Mouse (Mus musculus) kidney, postnatal 0 days (tissue): ENCODE measurements around the gene Nsa2. TPM values are rescaled to one million over a fixed set of nuclear protein-coding genes. Genes with fewer than 3 reads are reported as not detected.

Experiments
- ATAC-seq: fragments of 200-750 bp; cut with Nextera tagmentation; replicated peaks from 2 replicates; pipeline ENCODE4 v1.8.0; 2017; ENCODE audit warnings: low read depth, moderate number of reproducible peaks, moderate TSS enrichment, moderate library complexity; ENCODE audit not compliant: low FRiP score
- DNase-seq: peaks from one replicate; pipeline ENCODE4 v3.0.0-alpha.2; 2016; ENCODE audit warnings: low spot score
- H3K27ac ChIP-seq: fragments of 300-500 bp; sonication (generic); 2 replicates; pipeline ENCODE4 v1.5.1; 2014; ENCODE audit warnings: mild to moderate bottlenecking
- H3K27me3 ChIP-seq: fragments of 300-500 bp; sonication (generic); 2 replicates; pipeline ENCODE4 v1.6.1; 2014; ENCODE audit warnings: low read length, mixed read lengths; ENCODE audit not compliant: insufficient read depth
- H3K36me3 ChIP-seq: fragments of 300-500 bp; sonication (generic); 2 replicates; pipeline ENCODE4 v1.6.1; 2014; ENCODE audit warnings: low read length, mixed read lengths; ENCODE audit not compliant: insufficient read depth
- H3K4me1 ChIP-seq: fragments of 300-500 bp; sonication (generic); replicated peaks from 2 replicates; pipeline ENCODE4 v1.6.1; 2014; ENCODE audit warnings: antibody characterized with exemption, low read length, mixed read lengths; ENCODE audit not compliant: insufficient read depth
- H3K4me2 ChIP-seq: fragments of 300-500 bp; sonication (generic); 2 replicates; pipeline ENCODE4 v1.6.1; 2014; ENCODE audit warnings: mild to moderate bottlenecking, low read length, moderate library complexity, mixed read lengths
- H3K4me3 ChIP-seq: fragments of 300-500 bp; sonication (generic); replicated peaks from 2 replicates; pipeline ENCODE4 v1.5.1; 2014; ENCODE audit warnings: low read depth, low read length
- H3K9ac ChIP-seq: fragments of 300-500 bp; sonication (generic); 2 replicates; pipeline ENCODE4 v1.6.1; 2014; ENCODE audit warnings: low read depth, low read length
- H3K9me3 ChIP-seq: fragments of 300-500 bp; sonication (generic); replicated peaks from 2 replicates; pipeline ENCODE4 v1.6.1; 2016; ENCODE audit warnings: low read length, inconsistent platforms, mixed read lengths
- CTCF ChIP-seq: IDR thresholded peaks from 2 replicates; pipeline ENCODE4 v1.5.1; 2016; ENCODE audit warnings: antibody characterized with exemption, low read depth, mild to moderate bottlenecking, moderate library complexity
- WGBS: fragments of 180-500 bp; shearing (Covaris S2); extraction: QIAGEN DNeasy Blood & Tissue Kit; methylation state at CpG from one replicate; pipeline ENCODE4 v1.1.7; 2014; 5-methylcytosine and 5-hydroxymethylcytosine counted together
- polyA plus RNA-seq: library from polyadenylated mRNA; unstranded; fragments of >200 nt; fragmentation: Nextera tagmentation; extraction: Ambion mirVana; gene quantifications from 2 replicates; pipeline ENCODE4 v1.2.1, GENCODE M21; 2015

The Nsa2 gene
- polyA plus RNA-seq, 1 experiment from 2014 or later = 71.0 TPM

- no peak overlapping the region for H3K4me2 ChIP-seq
- no peak for TF ChIP-seq CTCF
- 90% methylated on average over 6 of the region's 6 CpGs for WGBS
Measured at GRCm38 (mm10) chr13:97087421-97087820, 50.3 kb downstream of the Nsa2 start.

GRCm38 (mm10) chr13:97086316-97086715 is 51.4 kb downstream of the Nsa2 start:
- Histone ChIP-seq H3K36me3 (no peaks in the 10 kb centered on the region), H3K4me3 (no peak overlapping the region), H3K4me2 (no peak overlapping the region), H3K9ac (no peak overlapping the region), H3K9me3 (no peaks in the 10 kb centered on the region), H3K27me3 (no peaks in the 10 kb centered on the region), H3K27ac (no peak overlapping the region), H3K4me1 (no peaks in the 10 kb centered on the region)
- TF ChIP-seq CTCF = no peak
- ATAC-seq (no peak), DNase-seq (no peak)
- 73% methylated on average over 9 of the region's 9 CpGs for WGBS

More at GRCm38 (mm10) chr13:97087421-97087820, 50.3 kb downstream of the Nsa2 start:
- Histone ChIP-seq H3K27ac (no peak overlapping the region), H3K9me3 (no peaks in the 10 kb centered on the region), H3K9ac (no peak overlapping the region), H3K36me3 (no peaks in the 10 kb centered on the region), H3K27me3 (no peaks in the 10 kb centered on the region), H3K4me1 (no peaks in the 10 kb centered on the region), H3K4me3 (no peak overlapping the region)
- ATAC-seq (no peak), DNase-seq (no peak)

- whole genome bisulfite sequencing = 92% methylated on average over 7 of the region's 7 CpGs
- DNase-seq (no peak), ATAC-seq (no peak)
- no peak overlapping the region for H3K4me3 ChIP-seq
- no peaks in the 10 kb centered on the region for H3K36me3 ChIP-seq
- no peak overlapping the region for H3K4me2 ChIP-seq
- no peaks in the 10 kb centered on the region for H3K9me3 ChIP-seq
- no peak overlapping the region for H3K27ac ChIP-seq
- no peaks in the 10 kb centered on the region for H3K27me3 ChIP-seq
- no peak overlapping the region for H3K9ac ChIP-seq
- no peak for TF ChIP-seq CTCF
- no peaks in the 10 kb centered on the region for H3K4me1 ChIP-seq
Measured at GRCm38 (mm10) chr13:97082432-97082831, 55.3 kb downstream of the Nsa2 start.

- Histone ChIP-seq H3K9ac (no peak overlapping the region), H3K27me3 (no peaks in the 10 kb centered on the region), H3K9me3 (no peaks in the 10 kb centered on the region), H3K4me2 (no peak overlapping the region), H3K36me3 (no peaks in the 10 kb centered on the region), H3K4me1 (no peaks in the 10 kb centered on the region), H3K27ac (no peak overlapping the region), H3K4me3 (no peak overlapping the region)
- ATAC-seq = no peak
- DNase-seq = no peak
- whole genome bisulfite sequencing = 84% methylated on average over 3 of the region's 3 CpGs
- TF ChIP-seq CTCF = no peak
Measured at GRCm38 (mm10) chr13:97080615-97081014, 57.1 kb downstream of the Nsa2 start.

GRCm38 (mm10) chr13:97080201-97080600 is 57.5 kb downstream of the Nsa2 start:
- Histone ChIP-seq H3K27ac (no peak overlapping the region), H3K9ac (no peak overlapping the region), H3K27me3 (no peaks in the 10 kb centered on the region), H3K4me3 (no peak overlapping the region), H3K36me3 (no peaks in the 10 kb centered on the region), H3K9me3 (no peaks in the 10 kb centered on the region), H3K4me1 (no peaks in the 10 kb centered on the region), H3K4me2 (no peak overlapping the region)
- DNase-seq (no peak), ATAC-seq (no peak)
- 89% methylated on average over 2 of the region's 2 CpGs for WGBS
- TF ChIP-seq CTCF = no peak

Other genes starting within 250 kb of the Nsa2 start
- gene Gcnt4, start 213.2 kb downstream of the Nsa2 start, polyA plus RNA-seq = 1.3 and 1.7 TPM in 2 replicates
- gene 1700029F12Rik, start 103.6 kb downstream of the Nsa2 start, polyA plus RNA-seq = not detected in 2 replicates
- gene Fam169a, start 70.7 kb downstream of the Nsa2 start, polyA plus RNA-seq = 1.8 TPM in 2 replicates
- 4.1 and 5.2 TPM in 2 replicates for gene Gm6169, start 38.7 kb downstream of the Nsa2 start, polyA plus RNA-seq
- gene Gfm2, start within 50 bp of the Nsa2 start, polyA plus RNA-seq = 20.4 and 26.2 TPM in 2 replicates
- 59.0 and 63.1 TPM in 2 replicates for gene Hexb, start 60.4 kb upstream of the Nsa2 start, polyA plus RNA-seq
- 8.1 and 9.2 TPM in 2 replicates for gene Enc1, start 103.2 kb upstream of the Nsa2 start, polyA plus RNA-seq